Mouse (Mus musculus): ENCODE measurements around the gene Fign. TPM values are rescaled to one million over a fixed set of nuclear protein-coding genes. Genes with fewer than 3 reads are reported as not detected.

Gene Fign
- total and polyA plus RNA-seq, 2 experiments from 2014 or later: 5.5 to 11.0 TPM

DNA sequence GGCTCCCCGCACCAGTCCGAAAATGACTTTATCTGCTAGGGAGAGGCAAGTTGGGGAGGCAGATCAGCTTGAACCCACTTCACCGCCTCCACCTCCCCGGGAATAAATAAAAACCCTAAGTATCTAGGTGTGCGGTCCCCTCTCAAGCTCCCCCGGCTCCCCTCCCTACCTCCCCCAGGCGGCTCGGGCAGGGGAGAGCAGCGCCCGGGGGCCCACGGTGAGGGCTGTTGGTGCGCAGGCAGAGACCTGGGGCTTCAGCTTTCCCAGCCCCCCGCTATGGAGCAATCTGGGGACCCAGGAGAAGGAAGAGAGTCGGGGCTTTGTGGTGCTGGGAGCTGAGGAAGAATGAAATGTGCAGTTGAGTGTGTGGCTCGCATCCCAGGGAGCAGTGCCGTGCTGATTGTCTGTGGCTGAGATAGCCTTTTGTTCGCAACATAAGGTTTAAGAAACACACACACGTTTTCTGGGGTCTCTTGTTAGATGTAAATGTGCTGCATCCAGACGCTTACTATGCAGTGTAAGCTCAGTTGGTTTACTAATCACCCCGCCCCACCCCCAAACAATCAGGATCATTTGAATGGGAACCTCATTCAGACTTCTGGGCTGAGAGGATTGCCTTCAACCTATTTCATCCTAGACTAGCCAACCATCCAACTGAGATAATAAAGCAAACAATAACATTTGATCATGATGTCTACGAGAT lies 931 bp upstream of the Fign start:
- peak overlapping the region; percentile 77 for H3K9ac ChIP-seq (replicated peaks; ENCODE audit: low read length)
- peak; percentile 78 for ATAC-seq
- no peaks in the 10 kb centered on the region for H3K27me3 ChIP-seq (ENCODE audit: insufficient read depth, low read length)
- peak; percentile 39; the same call in 1 of the 2 replicates for TF ChIP-seq CTCF (IDR thresholded peaks at IDR 0.05; ENCODE audit: low read depth)
- DNase-seq (ENCODE audit: low spot score): peak; percentile 60
- no peaks in the 10 kb centered on the region for H3K36me3 ChIP-seq (ENCODE audit: insufficient read depth, low read length)
- WGBS: 3% methylated on average over 21 of the region's 21 CpGs
- H3K9me3 ChIP-seq (ENCODE audit: low read length): no peaks in the 10 kb centered on the region
- peak overlapping the region; percentile 82 for H3K4me3 ChIP-seq (ENCODE audit: low read length)
- H3K27ac ChIP-seq: peak overlapping the region; percentile 89
- H3K4me2 ChIP-seq (ENCODE audit: low read depth, low read length): peak overlapping the region; percentile 93
- H3K4me1 ChIP-seq (ENCODE audit: insufficient read depth, low read length): no peaks in the 10 kb centered on the region

DNA sequence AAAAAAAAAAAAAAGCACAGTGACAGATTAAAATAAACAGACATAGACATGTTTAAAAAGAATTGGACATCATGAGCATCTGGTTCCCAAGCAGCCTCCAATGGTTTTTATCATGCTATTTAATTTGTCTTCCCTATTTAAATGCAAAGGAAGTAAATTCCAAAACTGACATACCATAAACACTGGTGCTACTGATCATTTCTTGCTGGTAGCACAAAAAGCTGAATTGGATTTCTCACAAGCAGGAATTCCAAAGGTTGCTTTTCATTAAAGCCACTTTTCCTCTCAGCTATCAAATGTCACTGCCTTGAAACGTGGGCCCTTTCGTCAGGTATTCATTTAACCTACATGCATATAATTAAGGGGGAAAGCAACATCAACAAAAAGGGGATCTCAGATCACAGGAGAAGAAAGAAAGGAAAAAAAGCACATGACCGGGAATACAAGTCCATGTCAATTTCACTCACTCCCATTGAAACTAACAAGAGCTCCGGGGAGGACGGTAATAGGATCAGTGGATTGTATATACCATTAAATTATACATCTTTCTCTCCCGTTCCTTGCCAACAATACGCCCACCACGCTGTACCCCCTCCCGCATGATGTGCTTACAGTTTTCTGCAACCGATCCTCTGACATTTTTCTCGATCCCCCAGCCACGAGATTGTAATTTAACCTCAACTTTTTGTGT lies 972 bp downstream of the Fign start:
- Histone ChIP-seq H3K36me3 (ENCODE audit: insufficient read depth, low read length) (no peaks in the 10 kb centered on the region), H3K4me2 (ENCODE audit: low read depth, low read length) (peak overlapping the region; percentile 93), H3K9ac (replicated peaks; ENCODE audit: low read length) (peak overlapping the region; percentile 77), H3K27me3 (ENCODE audit: insufficient read depth, low read length) (no peaks in the 10 kb centered on the region), H3K9me3 (ENCODE audit: low read length) (no peaks in the 10 kb centered on the region), H3K4me1 (ENCODE audit: insufficient read depth, low read length) (no peaks in the 10 kb centered on the region), H3K27ac (peak overlapping the region; percentile 89; the same call in 1 of the 2 replicates), H3K4me3 (ENCODE audit: low read length) (peak overlapping the region; percentile 82)
- DNase-seq (ENCODE audit: low spot score) (no peak), ATAC-seq (no peak)
- 2% methylated on average over 12 of the region's 12 CpGs for WGBS
- TF ChIP-seq CTCF (IDR thresholded peaks at IDR 0.05; ENCODE audit: low read depth): no peak

DNA sequence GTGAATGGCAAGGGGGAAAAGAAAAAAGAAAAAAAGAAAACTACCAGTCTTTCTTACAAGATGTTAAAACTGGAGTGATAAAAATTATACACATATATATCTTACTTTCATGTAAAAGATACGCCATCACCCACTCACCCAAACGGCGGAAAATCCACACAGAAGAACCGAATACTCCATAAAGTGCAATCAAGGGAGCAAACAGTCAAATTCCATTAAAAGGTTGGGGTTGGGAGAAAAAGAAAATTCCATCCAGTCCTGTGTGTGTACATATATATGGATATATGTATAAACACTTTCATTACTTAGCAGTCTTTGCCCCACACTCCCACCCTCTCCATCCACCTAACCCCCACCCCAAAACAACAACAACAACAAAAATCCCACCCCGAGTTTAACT lies 1.7 kb downstream of the Fign start:
- Histone ChIP-seq H3K9ac (replicated peaks; ENCODE audit: low read length) (peak overlapping the region; percentile 77; the same call in 1 of the 2 replicates), H3K4me1 (ENCODE audit: insufficient read depth, low read length) (no peaks in the 10 kb centered on the region), H3K4me2 (ENCODE audit: low read depth, low read length) (peak overlapping the region; percentile 93), H3K27me3 (ENCODE audit: insufficient read depth, low read length) (no peaks in the 10 kb centered on the region), H3K27ac (no peak overlapping the region), H3K9me3 (ENCODE audit: low read length) (no peaks in the 10 kb centered on the region), H3K4me3 (ENCODE audit: low read length) (peak overlapping the region; percentile 82), H3K36me3 (ENCODE audit: insufficient read depth, low read length) (no peaks in the 10 kb centered on the region)
- WGBS: 43% methylated on average over 5 of the region's 5 CpGs
- TF ChIP-seq CTCF (IDR thresholded peaks at IDR 0.05; ENCODE audit: low read depth): no peak
- DNase-seq (ENCODE audit: low spot score): no peak
- no peak for ATAC-seq

DNA sequence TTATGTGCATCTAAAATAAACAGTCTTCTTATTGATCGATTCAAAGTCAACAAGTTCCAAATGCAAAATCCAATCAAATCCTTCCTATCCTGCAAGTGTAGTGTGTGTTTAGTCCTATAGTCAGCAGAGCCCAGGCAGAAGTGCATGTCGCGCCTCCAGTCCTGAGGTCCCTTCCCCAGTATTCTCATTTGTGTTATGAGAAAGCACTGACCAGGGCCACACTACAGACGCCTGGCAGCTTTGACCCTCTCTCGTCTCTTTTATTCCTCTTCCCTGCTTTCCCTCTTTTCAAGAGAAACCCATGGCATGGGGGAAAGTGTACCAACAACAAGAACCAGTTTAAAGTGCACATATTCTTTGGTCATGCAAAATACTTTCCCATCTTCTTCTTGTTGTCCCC lies 2.3 kb downstream of the Fign start:
- Histone ChIP-seq H3K9ac (replicated peaks; ENCODE audit: low read length) (peak overlapping the region; percentile 43), H3K9me3 (ENCODE audit: low read length) (no peaks in the 10 kb centered on the region), H3K27ac (no peak overlapping the region), H3K4me2 (ENCODE audit: low read depth, low read length) (peak overlapping the region; percentile 93), H3K4me3 (ENCODE audit: low read length) (peak overlapping the region; percentile 82), H3K4me1 (ENCODE audit: insufficient read depth, low read length) (no peaks in the 10 kb centered on the region), H3K27me3 (ENCODE audit: insufficient read depth, low read length) (no peaks in the 10 kb centered on the region), H3K36me3 (ENCODE audit: insufficient read depth, low read length) (no peaks in the 10 kb centered on the region)
- ATAC-seq (no peak), DNase-seq (ENCODE audit: low spot score) (peak; percentile 37)
- 35% methylated on average over 5 of the region's 5 CpGs for WGBS
- TF ChIP-seq CTCF (IDR thresholded peaks at IDR 0.05; ENCODE audit: low read depth): no peak

DNA sequence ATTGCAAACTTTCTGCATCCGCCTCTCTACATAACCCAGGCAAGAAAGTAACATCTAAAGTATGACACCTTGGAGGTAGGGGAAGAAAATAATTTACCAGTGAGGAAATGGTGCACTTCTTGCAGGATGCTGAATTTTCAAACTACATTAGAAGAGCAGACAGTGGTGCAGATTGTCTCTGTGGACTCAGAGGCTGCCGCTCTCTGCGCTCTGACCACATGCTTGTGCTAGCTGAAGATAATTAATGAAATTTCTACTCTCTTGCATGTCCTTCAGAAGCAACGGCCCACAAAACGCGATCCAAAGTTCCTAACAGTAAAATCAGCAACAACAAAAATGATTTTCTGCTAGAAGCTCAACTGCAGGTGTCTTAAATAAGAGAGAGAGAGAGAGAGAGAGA lies 4.8 kb downstream of the Fign start:
- no peaks in the 10 kb centered on the region for H3K4me1 ChIP-seq (ENCODE audit: insufficient read depth, low read length)
- H3K27me3 ChIP-seq (ENCODE audit: insufficient read depth, low read length): no peaks in the 10 kb centered on the region
- H3K4me3 ChIP-seq (ENCODE audit: low read length): no peak overlapping the region
- DNase-seq (ENCODE audit: low spot score) (no peak), ATAC-seq (no peak)
- no peaks in the 10 kb centered on the region for H3K9me3 ChIP-seq (ENCODE audit: low read length)
- H3K27ac ChIP-seq: no peak overlapping the region
- TF ChIP-seq CTCF (IDR thresholded peaks at IDR 0.05; ENCODE audit: low read depth): no peak
- no peak overlapping the region for H3K9ac ChIP-seq (replicated peaks; ENCODE audit: low read length)
- no peaks in the 10 kb centered on the region for H3K36me3 ChIP-seq (ENCODE audit: insufficient read depth, low read length)
- 64% methylated on average over 6 of the region's 6 CpGs for WGBS
- H3K4me2 ChIP-seq (ENCODE audit: low read depth, low read length): peak overlapping the region; percentile 18; the same call in 1 of the 2 replicates

DNA sequence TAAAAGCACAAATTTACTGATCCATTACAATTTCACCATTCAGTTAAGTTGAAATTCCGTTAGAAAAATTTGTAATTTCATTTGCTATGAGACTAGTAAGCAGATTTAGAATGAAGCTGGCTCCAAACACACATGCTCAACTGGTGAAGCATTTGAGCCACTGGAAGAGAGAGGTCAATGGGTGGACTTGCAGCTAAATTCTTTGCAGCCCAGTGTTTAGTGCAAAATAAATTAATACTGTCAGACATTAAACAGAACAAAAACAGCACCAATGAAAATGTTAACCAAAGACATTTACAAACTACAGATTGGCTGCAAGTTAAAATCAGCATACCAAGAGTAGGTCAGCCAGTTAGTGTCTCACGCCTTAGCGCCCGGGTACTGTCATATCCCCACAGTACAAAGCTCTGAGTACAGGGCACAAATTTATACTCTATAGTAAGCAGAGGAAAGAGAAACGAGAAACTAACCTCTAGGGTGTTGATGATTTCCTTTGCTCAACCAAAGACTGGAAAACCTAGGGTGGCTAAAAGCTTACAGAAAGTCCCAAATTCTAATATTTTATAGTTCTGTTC lies 13.9 kb downstream of the Fign start:
- no peaks in the 10 kb centered on the region for H3K27me3 ChIP-seq (ENCODE audit: insufficient read depth, low read length)
- DNase-seq (ENCODE audit: low spot score): no peak
- H3K4me1 ChIP-seq (ENCODE audit: insufficient read depth, low read length): no peaks in the 10 kb centered on the region
- H3K27ac ChIP-seq: no peak overlapping the region
- 78% methylated on average over 5 of the region's 5 CpGs for WGBS
- no peaks in the 10 kb centered on the region for H3K36me3 ChIP-seq (ENCODE audit: insufficient read depth, low read length)
- H3K4me3 ChIP-seq (ENCODE audit: low read length): no peak overlapping the region
- H3K9ac ChIP-seq (replicated peaks; ENCODE audit: low read length): no peak overlapping the region
- no peak for ATAC-seq
- no peak for TF ChIP-seq CTCF (IDR thresholded peaks at IDR 0.05; ENCODE audit: low read depth)
- H3K4me2 ChIP-seq (ENCODE audit: low read depth, low read length): no peak overlapping the region
- H3K9me3 ChIP-seq (ENCODE audit: low read length): no peaks in the 10 kb centered on the region

Data from hindbrain, postnatal 0 days (tissue).